Mouse (Mus musculus) lung, postnatal 0 days (tissue): ENCODE measurements around the gene Asap3.

Experiments used
- CTCF ChIP-seq: IDR thresholded peaks from 2 replicates; pipeline ENCODE4 v1.5.1; 2016; ENCODE audit warnings: antibody characterized with exemption, mild to moderate bottlenecking
- EP300 ChIP-seq: IDR thresholded peaks from 2 replicates; pipeline ENCODE4 v1.6.1; 2016; ENCODE audit warnings: antibody characterized with exemption, mild to moderate bottlenecking, control low read depth

DNA sequence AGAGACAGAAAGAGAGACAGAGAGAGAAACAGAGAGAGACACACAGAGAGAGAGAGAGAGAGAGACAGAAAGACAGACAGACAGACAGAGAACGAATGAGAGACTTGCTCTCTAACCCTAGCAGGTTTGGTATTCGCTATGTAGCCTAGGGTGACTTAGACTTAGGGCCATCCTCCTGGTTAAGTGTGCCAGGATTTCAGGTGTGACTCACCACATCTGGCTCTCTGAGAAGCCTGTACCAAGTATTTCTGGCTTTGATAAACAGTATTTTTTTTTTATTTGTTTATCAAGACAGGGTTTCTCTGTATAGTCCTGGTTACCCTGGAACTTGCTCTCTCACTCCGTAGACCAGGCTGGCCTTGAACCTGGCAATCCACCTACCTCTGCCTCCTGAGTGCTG, 38.5 kb upstream of the Asap3 start:
- no peak for TF ChIP-seq CTCF
- TF ChIP-seq EP300: no peak
